Mouse (Mus musculus) C2C12 (cell line): ENCODE measurements at regions not wholly inside any gene's neighbourhood (a gene's known extent, or its start where the extent isn't known, plus 50 kb on each side); places are given as distances from the start of the nearest gene placed in this dataset.

Experiments
- CEBPB ChIP-seq: IDR thresholded peaks from one replicate; pipeline ENCODE4 v1.6.1; 2011; ENCODE audit warnings: low read depth, mild to moderate bottlenecking, control low read depth, moderate library complexity
- CTCF ChIP-seq: IDR thresholded peaks from one replicate; pipeline ENCODE4 v1.5.1; 2011; ENCODE audit not compliant: control insufficient read depth, insufficient read depth, insufficient read length

GRCm38 (mm10) chr10:122618854-122619253, 59.7 kb upstream of the Ppm1h start:
- TF ChIP-seq CTCF (no peak), CEBPB (no peak)
